Mouse (Mus musculus) forebrain, embryonic 15.5 days (tissue): Measurements from ENCODE around the gene Srp68. TPM values are rescaled to one million over a fixed set of nuclear protein-coding genes. Genes with fewer than 3 reads are reported as not detected.
"Not testable (repeated sequence)": the region's sequence is repeated elsewhere in the genome, so short reads cannot be mapped to it uniquely, and the experiment has no call there.

Experiments used
- ATAC-seq: fragments of 200-750 bp; cut with Nextera tagmentation; replicated peaks from 2 replicates; pipeline ENCODE4 v1.8.0; 2017; ENCODE audit warnings: mild to moderate bottlenecking, moderate TSS enrichment, moderate library complexity
- H3K27ac ChIP-seq: fragments of 300-500 bp; sonication (generic); replicated peaks from 2 replicates; pipeline ENCODE4 v1.5.1; 2015; ENCODE audit warnings: mild to moderate bottlenecking, inconsistent platforms
- H3K27me3 ChIP-seq: fragments of 300-500 bp; sonication (generic); 2 replicates; pipeline ENCODE4 v1.6.1; 2015; ENCODE audit warnings: inconsistent platforms
- H3K36me3 ChIP-seq: fragments of 300-500 bp; sonication (generic); 2 replicates; pipeline ENCODE4 v1.6.1; 2015; ENCODE audit warnings: mild to moderate bottlenecking, inconsistent platforms
- H3K4me1 ChIP-seq: fragments of 300-500 bp; sonication (generic); 2 replicates; pipeline ENCODE4 v1.6.1; 2015; ENCODE audit warnings: inconsistent platforms
- H3K4me2 ChIP-seq: fragments of 300-500 bp; sonication (generic); replicated peaks from 2 replicates; pipeline ENCODE4 v1.6.1; 2015; ENCODE audit warnings: mild to moderate bottlenecking, inconsistent platforms
- H3K4me3 ChIP-seq: fragments of 300-500 bp; sonication (generic); 2 replicates; pipeline ENCODE4 v1.5.1; 2015; ENCODE audit warnings: mild to moderate bottlenecking, inconsistent platforms
- H3K9ac ChIP-seq: fragments of 300-500 bp; sonication (generic); replicated peaks from 2 replicates; pipeline ENCODE4 v1.6.1; 2015; ENCODE audit warnings: mild to moderate bottlenecking, inconsistent platforms
- H3K9me3 ChIP-seq: fragments of 300-500 bp; sonication (generic); 2 replicates; pipeline ENCODE4 v1.6.1; 2016; ENCODE audit warnings: inconsistent platforms
- WGBS: fragments of 180-500 bp; shearing (Covaris S2); methylation state at CpG from one replicate; pipeline ENCODE4 v1.1.7; 2015; ENCODE audit warnings: mixed read lengths; 5-methylcytosine and 5-hydroxymethylcytosine counted together
- polyA plus RNA-seq: library from polyadenylated mRNA; unstranded; fragments of >200 nt; fragmentation: Nextera tagmentation; extraction: Ambion mirVana; gene quantifications from 2 replicates; pipeline ENCODE4 v1.2.1, GENCODE M21; 2015

Gene Srp68
- polyA plus RNA-seq, 1 experiment from 2014 or later = 68.9 TPM

DNA sequence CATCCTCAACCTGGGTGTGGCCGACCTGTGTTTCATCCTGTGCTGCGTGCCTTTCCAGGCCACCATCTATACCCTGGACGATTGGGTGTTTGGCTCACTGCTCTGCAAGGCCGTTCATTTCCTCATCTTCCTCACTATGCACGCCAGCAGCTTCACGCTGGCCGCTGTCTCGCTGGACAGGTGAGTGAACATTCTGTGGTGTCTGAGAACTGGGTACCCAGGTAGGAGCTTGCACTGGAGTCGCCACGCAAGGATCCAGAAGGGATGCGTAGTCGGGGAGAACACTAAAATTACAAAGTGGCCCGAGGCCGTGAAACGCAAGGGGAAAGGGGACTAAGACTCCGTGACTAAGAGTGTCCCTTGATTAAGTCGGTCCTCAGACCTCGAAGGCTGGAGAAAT is 7.7 kb upstream of the Srp68 start:
- Histone ChIP-seq H3K27ac (no peak overlapping the region), H3K9ac (peak overlapping the region; percentile 24; the same call in 1 of the 2 replicates), H3K27me3 (peaks cover 55% of the 10 kb centered on the region), H3K4me2 (peak overlapping the region; percentile 46), H3K9me3 (no peaks in the 10 kb centered on the region), H3K36me3 (no peaks in the 10 kb centered on the region), H3K4me1 (peaks cover 20% of the 10 kb centered on the region), H3K4me3 (peak overlapping the region; percentile 31)
- ATAC-seq = no peak
- 2% methylated on average over 18 of the region's 18 CpGs for WGBS

DNA sequence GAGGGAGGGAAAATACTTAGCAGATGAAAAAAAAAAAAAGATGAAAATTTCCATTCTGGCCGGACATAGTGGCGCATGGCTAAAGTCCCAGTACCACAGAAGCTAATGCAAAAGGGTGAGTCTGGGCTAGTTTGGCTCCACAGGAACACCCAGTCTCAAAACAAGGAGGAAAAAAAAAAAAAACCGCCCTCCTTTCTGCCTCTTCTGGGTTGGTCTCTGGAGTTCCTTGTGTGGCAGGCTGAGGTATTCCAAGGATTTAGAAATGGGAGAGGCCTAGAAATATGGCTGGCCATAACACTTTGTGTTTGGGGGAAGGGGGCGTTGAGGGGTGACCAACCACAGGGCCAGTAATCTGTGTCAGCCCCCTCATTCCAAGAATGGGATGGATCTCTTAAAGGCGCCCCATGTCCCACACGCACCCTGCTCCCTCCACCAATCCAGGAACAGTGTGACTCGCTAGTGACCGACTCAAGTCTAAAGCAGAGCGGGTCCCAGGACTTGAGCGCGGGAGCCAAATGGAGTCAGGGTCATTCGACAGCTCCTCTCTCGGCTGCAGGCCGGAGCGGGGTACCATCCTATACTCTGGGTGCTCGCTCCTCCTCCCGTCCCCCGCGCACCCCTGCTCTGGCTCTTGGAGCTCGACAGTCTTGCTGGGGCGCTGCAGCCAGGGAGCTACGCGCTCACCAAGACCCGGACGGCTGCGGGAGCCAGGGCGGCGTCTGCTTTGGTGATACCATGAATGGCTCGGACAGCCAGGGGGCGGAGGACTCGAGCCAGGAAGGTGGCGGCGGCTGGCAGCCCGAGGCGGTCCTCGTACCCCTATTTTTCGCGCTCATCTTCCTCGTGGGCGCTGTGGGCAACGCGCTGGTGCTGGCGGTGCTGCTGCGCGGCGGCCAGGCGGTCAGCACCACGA is 7.0 kb upstream of the Srp68 start, which contains the start of gene Galr2:
Gene Galr2 (plus strand): TSS at position 189 of the 913 bp plus-strand sequence.
- Histone ChIP-seq H3K4me3 (peak within 1 kb of the TSS; percentile 31), H3K4me2 (peak within 1 kb of the TSS; percentile 46), H3K9ac (peak within 1 kb of the TSS; percentile 24), H3K36me3 (no peaks in the 10 kb centered on the region), H3K4me1 (peaks cover 20% of the 10 kb centered on the region), H3K27me3 (peaks cover 55% of the 10 kb centered on the region), H3K27ac (no peak within 1 kb of the TSS), H3K9me3 (no peaks in the 10 kb centered on the region)
- ATAC-seq = no peak
- 6% methylated on average over 48 of the region's 48 CpGs for WGBS

DNA sequence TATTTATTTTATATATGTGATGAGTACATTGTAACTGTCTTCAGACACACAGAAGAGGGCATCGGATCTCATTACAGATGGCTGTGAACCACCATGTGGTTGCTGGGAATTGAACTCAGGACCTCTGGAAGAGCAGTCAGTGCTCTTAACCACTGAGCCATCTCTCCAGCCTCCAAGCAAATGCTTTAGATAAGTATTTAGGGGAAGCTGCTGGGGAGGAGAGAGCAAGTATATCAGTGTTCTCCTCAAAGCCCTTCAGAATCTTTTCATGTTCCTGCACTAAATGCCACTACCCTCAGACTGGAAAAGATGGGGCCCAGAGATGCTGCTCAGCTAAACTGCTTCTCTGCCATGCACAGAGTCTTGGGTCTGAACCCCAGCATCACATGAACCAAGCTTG is 3.2 kb upstream of the Srp68 start:
- WGBS = 91% methylated on average over 1 of the region's 1 CpGs
- not testable (repeated sequence) for H3K9me3 ChIP-seq

DNA sequence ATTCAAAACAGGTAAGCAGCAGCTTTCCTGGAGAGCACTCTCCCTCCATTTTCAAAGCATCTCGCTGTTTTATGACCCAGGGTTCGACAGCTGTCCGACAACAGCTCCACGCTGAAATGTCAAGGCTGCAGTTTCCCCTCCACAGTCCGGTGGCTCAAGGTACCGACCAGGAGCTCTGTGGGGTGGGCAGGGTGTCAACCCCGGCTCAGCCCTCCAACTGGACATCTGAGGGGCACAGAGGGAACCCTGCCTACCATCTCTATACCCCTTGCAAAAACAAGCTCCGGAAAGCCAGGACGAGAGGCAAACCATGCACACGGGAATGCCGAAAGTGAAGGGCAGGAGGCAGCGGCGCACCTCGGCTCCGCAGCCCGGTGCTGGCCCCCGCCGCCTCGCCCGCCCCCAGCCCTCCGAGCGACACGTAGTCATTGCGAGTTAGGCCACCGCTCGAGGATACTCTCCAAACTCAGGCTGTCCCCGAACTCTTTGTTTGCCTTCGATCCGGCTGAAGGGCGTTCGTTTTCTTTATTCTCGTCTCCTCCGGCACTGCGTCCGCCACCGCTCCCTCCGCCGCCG is 460 bp downstream of the Srp68 start:
- peaks cover 31% of the 10 kb centered on the region for H3K4me1 ChIP-seq
- no peaks in the 10 kb centered on the region for H3K9me3 ChIP-seq
- peak overlapping the region; percentile 87 for H3K9ac ChIP-seq
- no peaks in the 10 kb centered on the region for H3K27me3 ChIP-seq
- WGBS = under 1% methylated on average over 39 of the region's 39 CpGs
- peak overlapping the region; percentile 78 for H3K4me2 ChIP-seq
- ATAC-seq = peak; percentile 63
- peaks cover 9% of the 10 kb centered on the region for H3K36me3 ChIP-seq
- H3K27ac ChIP-seq = peak overlapping the region; percentile 95
- peak overlapping the region; percentile 77 for H3K4me3 ChIP-seq

More for the DNA sequence above, 3.2 kb upstream of the Srp68 start:
- Histone ChIP-seq H3K4me1 (peaks cover 30% of the 10 kb centered on the region), H3K27me3 (peaks cover 26% of the 10 kb centered on the region)
- not testable (repeated sequence) for ATAC-seq, H3K4me2 ChIP-seq, H3K36me3 ChIP-seq, H3K9ac ChIP-seq, H3K27ac ChIP-seq, H3K4me3 ChIP-seq

DNA sequence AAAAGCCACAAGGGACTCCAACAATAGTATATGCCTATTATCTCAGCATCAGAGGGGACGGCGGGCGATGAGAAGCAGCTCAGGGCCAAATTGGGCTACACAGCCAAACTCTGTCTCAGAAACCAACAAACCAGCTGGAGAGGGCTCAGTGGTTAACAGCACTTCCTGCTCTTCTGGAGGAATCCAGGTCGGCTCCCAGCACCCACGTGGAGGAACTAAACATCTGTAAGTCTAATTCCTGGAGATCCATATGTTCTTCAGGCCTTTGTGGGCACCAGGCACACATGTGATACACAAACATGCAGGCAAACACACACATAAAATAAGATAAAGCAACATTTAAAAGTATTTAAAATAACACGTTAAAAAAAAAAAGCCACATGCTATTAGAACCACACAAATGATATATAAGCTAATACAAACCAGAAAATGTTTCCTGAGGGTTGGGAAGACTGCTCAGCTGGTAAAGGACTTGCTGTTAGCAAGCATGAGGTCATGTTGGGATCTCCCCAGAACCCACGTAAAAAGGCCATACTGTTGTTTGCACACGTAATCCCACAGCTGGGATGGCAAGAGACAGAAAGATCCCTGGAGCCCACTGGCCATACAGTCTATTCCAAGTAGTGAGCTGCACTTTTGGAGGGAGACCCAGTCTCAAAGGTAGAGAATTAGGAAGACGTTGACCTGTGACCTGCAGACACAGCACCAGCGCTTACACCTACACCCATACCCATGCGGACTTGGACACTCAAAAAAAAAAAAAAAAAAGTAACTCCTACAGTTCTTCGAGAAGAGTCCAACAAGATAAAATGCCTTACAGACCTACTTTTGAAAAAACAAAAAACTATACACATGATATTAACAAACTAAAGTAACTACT is 1.2 kb downstream of the Srp68 start:
- Histone ChIP-seq H3K27me3 (no peaks in the 10 kb centered on the region), H3K4me3 (peak overlapping the region; percentile 77), H3K9ac (peak overlapping the region; percentile 87), H3K4me2 (peak overlapping the region; percentile 78), H3K27ac (no peak overlapping the region), H3K9me3 (no peaks in the 10 kb centered on the region), H3K36me3 (peaks cover 17% of the 10 kb centered on the region), H3K4me1 (peaks cover 31% of the 10 kb centered on the region)
- WGBS = 63% methylated on average over 12 of the region's 12 CpGs
- no peak for ATAC-seq

DNA sequence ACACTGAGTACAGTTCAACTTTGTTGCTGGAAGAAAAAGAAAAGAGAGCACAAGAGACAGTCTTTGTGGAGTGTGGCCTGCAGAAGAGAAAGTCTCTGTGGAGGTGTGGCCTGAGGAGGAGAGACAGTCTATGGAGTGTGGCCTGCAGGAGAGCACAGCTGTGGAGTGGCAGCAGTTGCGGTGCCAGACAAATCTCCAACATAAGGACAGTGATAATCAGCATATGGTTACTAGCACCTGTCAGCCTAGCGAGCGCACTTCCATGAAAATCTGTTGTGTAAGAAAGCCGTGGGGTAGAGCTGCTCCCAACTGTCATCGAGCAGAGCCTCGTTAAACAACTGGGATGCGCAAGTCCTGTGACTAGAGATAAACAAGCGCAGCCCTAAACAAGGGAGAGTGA is 4.5 kb downstream of the Srp68 start:
- Histone ChIP-seq H3K4me2 (no peak overlapping the region), H3K9me3 (no peaks in the 10 kb centered on the region), H3K4me3 (no peak overlapping the region), H3K4me1 (peaks cover 31% of the 10 kb centered on the region), H3K9ac (no peak overlapping the region), H3K27ac (no peak overlapping the region), H3K36me3 (peaks cover 47% of the 10 kb centered on the region), H3K27me3 (no peaks in the 10 kb centered on the region)
- ATAC-seq = no peak
- WGBS = 68% methylated on average over 8 of the region's 8 CpGs

DNA sequence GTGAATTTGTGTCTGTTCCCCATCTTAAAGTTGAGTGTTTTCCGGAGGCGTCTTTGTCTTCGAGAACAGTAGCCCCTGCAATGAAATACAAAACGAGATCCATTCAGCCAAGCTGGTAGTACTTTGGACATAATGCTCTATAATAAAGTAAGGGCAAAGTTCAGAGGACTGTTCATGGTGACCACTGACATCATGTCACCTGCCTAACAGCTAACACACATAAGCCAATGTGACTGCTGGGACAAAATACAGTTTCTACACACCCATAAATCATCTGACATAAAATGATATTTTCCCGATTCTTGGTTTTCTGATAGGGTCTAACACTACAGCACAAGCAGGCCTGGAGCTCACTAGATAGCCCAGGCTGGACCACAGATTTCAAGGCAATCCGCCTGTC is 5.7 kb downstream of the Srp68 start:
- ATAC-seq = no peak
- Histone ChIP-seq H3K9me3 (no peaks in the 10 kb centered on the region), H3K27me3 (no peaks in the 10 kb centered on the region), H3K4me2 (no peak overlapping the region), H3K4me3 (no peak overlapping the region), H3K4me1 (peaks cover 27% of the 10 kb centered on the region), H3K36me3 (peaks cover 59% of the 10 kb centered on the region), H3K27ac (no peak overlapping the region), H3K9ac (no peak overlapping the region)
- 96% methylated on average over 6 of the region's 6 CpGs for WGBS

DNA sequence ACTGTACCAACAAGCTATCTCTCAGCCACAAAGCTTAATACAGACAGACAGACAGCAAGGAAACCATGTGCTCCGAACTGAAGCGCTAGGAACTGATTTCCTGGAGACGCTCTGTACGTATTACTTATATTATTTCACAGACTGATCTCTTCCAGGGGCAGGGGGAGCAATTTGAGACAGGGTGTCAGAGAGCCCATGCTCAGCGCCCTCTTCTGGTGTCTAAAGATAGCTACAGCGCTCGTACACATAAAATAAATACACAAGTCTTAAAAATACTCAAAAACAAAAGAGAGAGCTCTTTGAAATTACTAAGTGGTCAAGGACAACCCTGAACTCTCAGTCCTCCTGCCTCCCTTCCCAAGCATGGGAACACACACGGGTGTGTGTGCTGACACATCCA is 6.4 kb downstream of the Srp68 start:
- Histone ChIP-seq H3K4me3 (no peak overlapping the region), H3K36me3 (peaks cover 66% of the 10 kb centered on the region), H3K27me3 (no peaks in the 10 kb centered on the region), H3K27ac (no peak overlapping the region), H3K9me3 (no peaks in the 10 kb centered on the region), H3K4me1 (peaks cover 21% of the 10 kb centered on the region), H3K9ac (no peak overlapping the region), H3K4me2 (no peak overlapping the region)
- no peak for ATAC-seq
- WGBS = 91% methylated on average over 8 of the region's 8 CpGs

DNA sequence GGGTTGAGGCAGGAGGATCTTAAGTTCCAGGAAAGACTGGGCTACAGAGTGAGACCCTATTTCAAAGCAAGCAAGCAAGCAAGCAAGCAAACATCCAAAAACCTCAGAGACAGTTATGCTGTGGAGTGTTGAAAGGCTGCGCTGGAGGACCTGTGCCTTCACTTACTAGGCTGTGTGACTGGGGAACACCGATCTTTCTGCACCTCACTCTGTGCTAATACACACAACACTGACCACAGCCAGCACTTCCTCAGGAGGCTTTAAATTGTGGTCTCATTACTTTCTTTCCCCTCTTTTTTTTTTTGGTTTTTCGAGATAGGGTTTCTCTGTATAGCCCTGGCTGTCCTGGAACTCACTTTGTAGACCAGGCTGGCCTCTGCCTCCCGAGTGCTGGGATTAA is 8.2 kb downstream of the Srp68 start:
- peaks cover 80% of the 10 kb centered on the region for H3K36me3 ChIP-seq
- 0 out of 2 replicates have a peak overlapping the region, but pooled peaks have one; percentile 15 for H3K27ac ChIP-seq
- no peak overlapping the region for H3K4me2 ChIP-seq
- H3K9me3 ChIP-seq = no peaks in the 10 kb centered on the region
- H3K4me3 ChIP-seq = no peak overlapping the region
- H3K4me1 ChIP-seq = peaks cover 10% of the 10 kb centered on the region; the same call in 1 of the 2 replicates
- WGBS = 97% methylated on average over 4 of the region's 4 CpGs
- no peak for ATAC-seq
- H3K9ac ChIP-seq = no peak overlapping the region
- no peaks in the 10 kb centered on the region for H3K27me3 ChIP-seq

DNA sequence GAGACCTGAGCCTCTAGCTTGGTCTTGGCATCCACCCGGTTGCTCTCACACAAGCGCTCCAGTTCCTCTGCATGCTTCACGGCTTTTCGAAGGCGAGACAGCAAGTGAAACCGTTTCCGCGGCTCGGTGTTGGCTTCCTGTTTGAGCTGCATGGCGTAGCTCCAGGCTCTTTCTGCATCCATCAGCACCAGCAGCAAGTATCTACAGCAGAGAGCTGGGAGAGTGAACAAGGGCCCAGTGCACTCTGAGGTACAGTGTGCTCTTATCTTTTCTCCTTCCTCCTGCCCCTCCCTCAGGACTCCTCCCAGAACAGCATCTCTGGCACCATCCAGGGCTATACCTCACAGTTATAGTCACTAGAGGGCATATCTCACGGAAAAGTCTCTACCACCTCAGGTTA is 8.7 kb downstream of the Srp68 start:
- no peaks in the 10 kb centered on the region for H3K27me3 ChIP-seq
- WGBS = 86% methylated on average over 11 of the region's 11 CpGs

DNA sequence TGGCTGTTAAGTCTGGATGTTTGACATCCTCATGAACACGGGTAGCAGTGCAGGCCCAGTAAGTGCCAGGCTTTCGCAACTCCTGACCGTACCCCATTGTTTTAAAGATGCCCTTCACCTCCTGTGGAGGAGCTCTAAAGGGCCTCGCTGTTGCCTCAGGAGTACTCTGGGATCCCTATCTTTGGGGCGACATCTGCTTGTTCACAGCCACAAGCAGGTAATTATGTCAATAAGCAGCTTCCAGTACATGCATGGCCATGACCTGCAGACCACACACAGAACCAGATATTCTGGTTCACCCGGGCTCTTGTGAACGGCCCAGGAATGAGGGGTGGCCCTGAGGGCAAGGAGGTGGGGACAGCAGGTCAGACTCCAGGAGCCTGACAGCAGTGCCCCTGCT is 13.8 kb downstream of the Srp68 start:
- Histone ChIP-seq H3K4me2 (no peak overlapping the region), H3K4me3 (no peak overlapping the region), H3K4me1 (no peaks in the 10 kb centered on the region), H3K9me3 (no peaks in the 10 kb centered on the region), H3K36me3 (peaks cover 80% of the 10 kb centered on the region), H3K27me3 (no peaks in the 10 kb centered on the region), H3K9ac (no peak overlapping the region), H3K27ac (no peak overlapping the region)
- no peak for ATAC-seq
- 97% methylated on average over 7 of the region's 7 CpGs for WGBS

More for the DNA sequence above, 8.7 kb downstream of the Srp68 start:
- Histone ChIP-seq H3K4me2 (no peak overlapping the region), H3K4me1 (peaks cover 10% of the 10 kb centered on the region; the same call in 1 of the 2 replicates), H3K9me3 (no peaks in the 10 kb centered on the region), H3K4me3 (no peak overlapping the region), H3K36me3 (peaks cover 85% of the 10 kb centered on the region), H3K9ac (no peak overlapping the region), H3K27ac (0 out of 2 replicates have a peak overlapping the region, but pooled peaks have one; percentile 15)
- no peak for ATAC-seq
